Mouse (Mus musculus) erythroid progenitor cell, adult 5-6 weeks (primary cell): ENCODE results near the gene Coq7. TPM values are rescaled to one million over a fixed set of nuclear protein-coding genes. Genes with fewer than 3 reads are reported as not detected.

Source experiments
- ATAC-seq: replicated peaks from 2 replicates; pipeline ENCODE4 v1.8.0; 2016; ENCODE audit warnings: moderate number of reproducible peaks, mild to moderate bottlenecking, moderate TSS enrichment, inconsistent platforms; ENCODE audit not compliant: poor library complexity, low FRiP score, severe bottlenecking
- total RNA-seq, 2 experiments: library from RNA; stranded (forward) in 1 of 2; stranded (reverse) in 1 of 2; fragments of 150-400 nt in 1 of 2; fragments of 186-747, 209-891 nt in 1 of 2; gene quantifications; 2 replicates each; pipeline versions ENCODE4 v1.2.3 to v1.2.4; 2015 to 2017; ENCODE audit warnings: low replicate concordance in 2 of 2

The Coq7 gene
- total RNA-seq, 2 experiments from 2014 or later, result 3.3 to 8.8 TPM

- no peak for ATAC-seq
Measured at GRCm38 (mm10) chr7:118499784-118500435, 33.2 kb downstream of the Coq7 start.

GRCm38 (mm10) chr7:118498984-118499783 is 34.0 kb downstream of the Coq7 start:
- no peak for ATAC-seq

GRCm38 (mm10) chr7:118494892-118495579 is 38.1 kb downstream of the Coq7 start:
- ATAC-seq, result no peak

- no peak for ATAC-seq
Measured at GRCm38 (mm10) chr7:118493892-118494291, 39.3 kb downstream of the Coq7 start.

- ATAC-seq, result no peak
Measured at GRCm38 (mm10) chr7:118491431-118492147, 41.6 kb downstream of the Coq7 start, which contains the start of gene Itpripl2. TSS of gene Itpripl2 (minus strand) at chr7:118491975.

- no peak for ATAC-seq
Measured at GRCm38 (mm10) chr7:118490666-118491430, 42.3 kb downstream of the Coq7 start.

GRCm38 (mm10) chr7:118489706-118490665 is 43.2 kb downstream of the Coq7 start:
- no peak for ATAC-seq

- ATAC-seq, result no peak
Measured at GRCm38 (mm10) chr7:118488060-118488664, 45.0 kb downstream of the Coq7 start.

- ATAC-seq, result no peak
Measured at GRCm38 (mm10) chr7:118486917-118487316, 46.2 kb downstream of the Coq7 start.

GRCm38 (mm10) chr7:118483996-118484395 is 49.2 kb downstream of the Coq7 start:
- ATAC-seq, result no peak

GRCm38 (mm10) chr7:118482001-118482400 is 51.2 kb downstream of the Coq7 start:
- no peak for ATAC-seq

GRCm38 (mm10) chr7:118481047-118481810 is 51.9 kb downstream of the Coq7 start:
- no peak for ATAC-seq

- ATAC-seq, result no peak
Measured at GRCm38 (mm10) chr7:118480160-118480709, 52.9 kb downstream of the Coq7 start.

GRCm38 (mm10) chr7:118478835-118479312 is 54.3 kb downstream of the Coq7 start:
- no peak for ATAC-seq

GRCm38 (mm10) chr7:118476428-118476827 is 56.7 kb downstream of the Coq7 start:
- ATAC-seq, result no peak

GRCm38 (mm10) chr7:118475008-118475705 is 58.0 kb downstream of the Coq7 start:
- no peak for ATAC-seq
